ENCODE assay signal across 13 mouse cellular contexts in the genomic region with DNA sequence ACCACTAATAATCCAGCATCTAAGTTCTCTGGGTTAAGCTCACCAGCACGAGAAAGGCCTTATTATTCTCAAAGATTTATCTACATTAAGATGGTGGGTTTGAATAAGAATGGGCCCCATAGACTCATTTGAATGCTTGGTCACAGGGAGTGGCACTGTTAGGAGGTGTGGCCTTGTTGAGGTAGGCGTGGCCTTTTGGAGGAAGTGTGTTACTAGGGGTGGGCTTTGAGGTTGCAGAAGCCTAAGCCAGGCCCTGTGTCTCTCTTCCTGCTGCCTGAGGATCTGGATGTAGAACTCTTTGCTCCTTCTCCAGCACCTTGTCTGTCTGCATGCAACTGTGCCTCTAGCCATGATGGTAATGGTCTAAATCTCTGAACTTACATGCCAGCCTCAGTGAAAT.
"Had no signal": no experiment of that assay in that cellular context is flagged by ENCODE, and none has a peak within 500 bp of the region (broad histone marks: within the 10 kb centered on the region; RNA-seq: fewer than 3 reads in every experiment).

No protein-coding gene starts in this region.

- ATAC-seq: intestine, embryonic 15.5 days; midbrain, embryonic 16.5 days had no signal

- H3K9ac ChIP-seq: intestine, embryonic 15.5 days; liver, embryonic 15.5 days; lung, embryonic 14.5 days; midbrain, embryonic 12.5 days; neural tube, embryonic 13.5 days had no signal

- H3K27me3 ChIP-seq: intestine, embryonic 15.5 days; liver, embryonic 15.5 days; midbrain, embryonic 12.5 days; neural tube, embryonic 13.5 days had no signal

- H3K4me3 ChIP-seq: intestine, embryonic 15.5 days; left cerebral cortex, adult 2 months; limb, embryonic 10.5 days; liver, embryonic 15.5 days; midbrain, embryonic 12.5 days; neural tube, embryonic 13.5 days had no signal

- H3K4me2 ChIP-seq: intestine, embryonic 15.5 days; liver, embryonic 15.5 days; lung, embryonic 14.5 days; midbrain, embryonic 12.5 days; neural tube, embryonic 13.5 days had no signal

- H3K4me1 ChIP-seq: intestine, embryonic 15.5 days; limb, embryonic 10.5 days; midbrain, embryonic 12.5 days; neural tube, embryonic 13.5 days had no signal

- H3K27ac ChIP-seq: intestine, embryonic 15.5 days; left cerebral cortex, adult 2 months; limb, embryonic 10.5 days; liver, embryonic 15.5 days; midbrain, embryonic 12.5 days; neural tube, embryonic 13.5 days had no signal

- H3K9me3 ChIP-seq: intestine, embryonic 15.5 days; limb, embryonic 10.5 days; liver, embryonic 15.5 days; neural tube, embryonic 13.5 days had no signal

- H3K36me3 ChIP-seq: liver, embryonic 15.5 days; midbrain, embryonic 12.5 days; neural tube, embryonic 13.5 days had no signal

- DNase-seq: kidney, adult 18-20 months; kidney, postnatal 14 days; lung, embryonic 14.5 days; lung, postnatal 10 days; lung, postnatal 4 days; right cerebral cortex, postnatal 14 days had no signal
